Mouse (Mus musculus) G1E (cell line): ENCODE results near the gene Drg1.

ENCODE experiments used
- CTCF ChIP-seq: IDR thresholded peaks from 2 replicates; pipeline ENCODE4 v1.5.1; 2012; ENCODE audit warnings: low read depth, low read length, inconsistent platforms, mixed read lengths
- TAL1 ChIP-seq: conservative IDR thresholded peaks from 2 replicates; pipeline ENCODE4 v1.6.1; 2012; ENCODE audit warnings: low read depth, low read length, inconsistent platforms, mixed read lengths

DNA sequence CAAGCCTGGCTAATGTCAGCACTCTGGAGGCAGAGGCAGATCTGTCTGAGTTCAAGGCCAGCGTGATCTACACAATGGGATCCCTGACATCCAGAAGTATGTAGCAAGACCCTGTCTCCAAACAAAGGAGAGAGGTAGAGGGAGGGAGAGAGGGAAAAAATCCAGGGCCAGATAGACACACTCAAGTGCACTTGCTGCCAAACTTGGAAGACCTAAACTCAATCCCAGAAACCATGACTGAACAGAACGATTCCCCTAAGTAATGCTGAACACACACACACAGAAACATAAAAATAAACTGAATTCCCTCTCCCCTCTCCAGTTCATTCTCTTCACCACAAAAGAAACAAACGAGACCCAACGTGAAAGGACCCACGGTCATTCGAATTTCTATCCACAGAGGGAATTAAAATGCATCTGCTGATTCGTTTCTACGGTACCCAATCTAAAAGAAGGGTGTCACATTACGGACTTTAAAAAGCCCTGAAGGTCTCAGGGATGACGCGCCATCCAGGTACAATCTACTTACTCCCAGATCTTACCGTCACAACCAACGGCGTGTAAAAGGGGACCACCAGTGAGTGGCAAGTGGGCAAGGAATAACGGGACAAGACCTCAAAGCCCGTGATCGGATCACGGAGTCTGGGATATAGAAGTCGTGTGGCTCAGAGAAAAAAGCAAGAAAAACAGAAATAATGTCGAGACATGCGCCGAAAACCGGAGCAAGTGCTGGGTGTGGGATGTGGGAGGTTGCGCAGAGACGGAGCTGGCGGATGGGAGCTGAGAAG is 730 bp downstream of the Drg1 start:
- TF ChIP-seq CTCF (no peak), TAL1 (no peak)
